Mouse (Mus musculus): ENCODE measurements around the gene Nedd9.

DNA sequence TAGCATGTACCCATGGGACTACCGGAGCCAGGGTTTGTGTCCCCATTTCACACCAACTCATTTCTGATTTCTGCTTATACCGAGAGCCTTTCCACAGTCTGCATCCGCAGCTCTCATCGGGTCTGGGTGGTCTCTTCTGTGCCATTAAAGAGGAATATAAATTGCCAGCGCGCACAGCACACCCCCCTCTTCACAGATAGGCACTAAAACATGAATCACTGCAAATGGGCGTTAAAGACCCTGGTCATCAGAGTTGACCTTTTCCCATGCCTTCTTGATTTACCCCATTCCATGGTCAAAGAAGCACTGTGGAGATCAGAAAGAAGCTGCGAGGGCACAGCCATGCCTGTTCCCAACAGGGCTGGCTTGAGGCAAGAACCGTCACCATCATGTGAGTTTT lies 109.3 kb downstream of the Nedd9 start:
- no peak for TF ChIP-seq POLR2A (IDR thresholded peaks at IDR 0.05; ENCODE audit: borderline replicate concordance, control insufficient read depth, low read depth, low read length)
- no peak for TF ChIP-seq CTCF (IDR thresholded peaks at IDR 0.05; ENCODE audit: control insufficient read depth, insufficient read depth, low read length)

All from bone marrow, adult 2 months (tissue).